Mouse (Mus musculus) liver, postnatal 0 days (tissue): ENCODE results near the gene Zfp446. TPM values are rescaled to one million over a fixed set of nuclear protein-coding genes. Genes with fewer than 3 reads are reported as not detected.

ENCODE experiments used
- ATAC-seq: fragments of 200-750 bp; cut with Nextera tagmentation; 2 replicates; pipeline ENCODE4 v1.8.0; 2017; ENCODE audit warnings: mild to moderate bottlenecking, moderate library complexity
- DNase-seq: peaks from one replicate; pipeline ENCODE4 v3.0.0-alpha.2; 2016
- H3K27ac ChIP-seq: fragments of 300-500 bp; sonication (generic); 2 replicates; pipeline ENCODE4 v1.5.1; 2014; ENCODE audit warnings: antibody characterized with exemption, moderate library complexity, mild to moderate bottlenecking, low read depth
- H3K27me3 ChIP-seq: fragments of 300-500 bp; sonication (generic); 2 replicates; pipeline ENCODE4 v1.6.1; 2014; ENCODE audit warnings: low read length, control low read depth, mixed read lengths; ENCODE audit not compliant: insufficient read depth
- H3K36me3 ChIP-seq: fragments of 300-500 bp; sonication (generic); replicated peaks from 2 replicates; pipeline ENCODE4 v1.6.1; 2014; ENCODE audit warnings: mild to moderate bottlenecking, control low read depth, low read length, moderate library complexity, mixed read lengths; ENCODE audit not compliant: insufficient read depth
- H3K4me1 ChIP-seq: fragments of 300-500 bp; sonication (generic); 2 replicates; pipeline ENCODE4 v1.6.1; 2014; ENCODE audit warnings: antibody characterized with exemption, mild to moderate bottlenecking, control low read depth; ENCODE audit not compliant: insufficient read depth
- H3K4me2 ChIP-seq: fragments of 300-500 bp; sonication (generic); 2 replicates; pipeline ENCODE4 v1.6.1; 2014; ENCODE audit warnings: low read depth, mild to moderate bottlenecking, low read length, moderate library complexity, mixed read lengths
- H3K4me3 ChIP-seq: fragments of 300-500 bp; sonication (generic); 2 replicates; pipeline ENCODE4 v1.5.1; 2014; ENCODE audit warnings: low read depth, low read length
- H3K9ac ChIP-seq: fragments of 300-500 bp; sonication (generic); replicated peaks from 2 replicates; pipeline ENCODE4 v1.6.1; 2014; ENCODE audit warnings: mild to moderate bottlenecking, moderate library complexity
- H3K9me3 ChIP-seq: fragments of 300-500 bp; sonication (generic); 2 replicates; pipeline ENCODE4 v1.6.1; 2016; ENCODE audit warnings: mild to moderate bottlenecking, control low read depth, low read length, mixed read lengths
- CTCF ChIP-seq: sonication (generic); IDR thresholded peaks from 2 replicates; pipeline ENCODE4 v1.5.1; 2016; ENCODE audit warnings: antibody characterized with exemption, low read depth
- EP300 ChIP-seq: IDR thresholded peaks from 2 replicates; pipeline ENCODE4 v1.6.1; 2016; ENCODE audit warnings: antibody characterized with exemption, low read depth, mild to moderate bottlenecking
- WGBS: fragments of 180-500 bp; shearing (Covaris S2); extraction: QIAGEN DNeasy Blood & Tissue Kit; methylation state at CpG from one replicate; pipeline ENCODE4 v1.1.7; 2014; ENCODE audit not compliant: insufficient replicate concordance; 5-methylcytosine and 5-hydroxymethylcytosine counted together
- polyA plus RNA-seq: library from polyadenylated mRNA; unstranded; fragments of >200 nt; fragmentation: Nextera tagmentation; extraction: Ambion mirVana; gene quantifications from 2 replicates; pipeline ENCODE4 v1.2.1, GENCODE M21; 2015

Gene Zfp446
- polyA plus RNA-seq, 1 experiment from 2014 or later, result 1.8 TPM

DNA sequence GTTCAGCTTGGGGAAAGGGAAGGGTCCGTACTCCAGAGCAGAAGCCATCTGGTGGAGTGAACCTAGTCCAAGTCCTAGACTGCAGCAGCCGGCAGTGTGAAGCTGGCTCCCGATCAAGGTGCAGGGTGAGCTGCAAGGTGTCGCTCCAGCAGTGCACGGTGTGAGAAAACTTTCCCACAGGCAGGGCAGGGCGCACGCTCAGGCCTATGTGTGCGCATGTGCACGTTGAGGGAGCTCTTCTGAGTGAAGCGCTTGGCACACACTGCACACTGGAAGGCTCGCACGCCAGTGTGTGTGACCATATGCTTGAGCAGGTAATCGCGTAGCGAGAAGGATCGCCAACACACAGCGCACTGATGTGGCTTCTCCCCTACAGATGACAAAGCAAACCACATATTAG lies 28.4 kb downstream of the Zfp446 start:
- no peak for TF ChIP-seq CTCF
- TF ChIP-seq EP300, result no peak
- no peak overlapping the region for H3K4me3 ChIP-seq
- H3K27me3 ChIP-seq, result no peaks in the 10 kb centered on the region
- H3K9me3 ChIP-seq, result no peaks in the 10 kb centered on the region
- H3K4me2 ChIP-seq, result no peak overlapping the region
- no peak overlapping the region for H3K9ac ChIP-seq
- whole genome bisulfite sequencing, result 88% methylated on average over 17 of the region's 17 CpGs
- no peak for DNase-seq
- peaks cover 11% of the 10 kb centered on the region for H3K4me1 ChIP-seq
- H3K36me3 ChIP-seq, result peaks cover 19% of the 10 kb centered on the region; the same call in 1 of the 2 replicates
- H3K27ac ChIP-seq, result no peak overlapping the region
- no peak for ATAC-seq

DNA sequence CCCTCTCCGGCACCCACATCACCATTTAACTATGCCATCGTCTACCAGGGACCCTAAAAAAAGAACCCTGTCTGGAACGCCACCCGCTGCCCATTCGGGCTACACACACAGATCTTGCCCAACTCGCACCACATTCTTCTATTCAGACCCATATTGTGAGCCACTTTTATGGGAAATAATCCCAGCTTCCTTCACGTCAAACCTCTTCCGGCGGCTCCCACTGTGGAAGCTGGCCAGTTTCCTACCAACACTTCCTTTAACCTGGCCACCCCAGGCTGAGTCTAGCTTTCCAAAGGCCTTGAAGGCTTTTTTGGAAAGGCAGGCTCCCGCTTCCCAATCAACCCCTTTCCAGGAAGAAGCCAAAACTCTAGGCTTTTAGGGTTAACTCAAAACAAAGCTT lies 28.9 kb downstream of the Zfp446 start:
- Histone ChIP-seq H3K27ac (no peak overlapping the region), H3K36me3 (peaks cover 19% of the 10 kb centered on the region; the same call in 1 of the 2 replicates), H3K9ac (no peak overlapping the region), H3K27me3 (no peaks in the 10 kb centered on the region), H3K4me2 (no peak overlapping the region), H3K4me3 (no peak overlapping the region), H3K4me1 (peaks cover 11% of the 10 kb centered on the region), H3K9me3 (no peaks in the 10 kb centered on the region)
- ATAC-seq, result no peak
- DNase-seq, result no peak
- TF ChIP-seq EP300 (no peak), CTCF (no peak)
- 87% methylated on average over 10 of the region's 10 CpGs for WGBS

- Histone ChIP-seq H3K36me3 (peaks cover 19% of the 10 kb centered on the region; the same call in 1 of the 2 replicates), H3K27me3 (no peaks in the 10 kb centered on the region), H3K27ac (no peak overlapping the region), H3K4me3 (no peak overlapping the region), H3K9me3 (no peaks in the 10 kb centered on the region), H3K9ac (no peak overlapping the region), H3K4me1 (peaks cover 11% of the 10 kb centered on the region), H3K4me2 (no peak overlapping the region)
- 85% methylated on average over 57 of the region's 57 CpGs for WGBS
- no peak for TF ChIP-seq EP300
- TF ChIP-seq CTCF, result no peak
- no peak for DNase-seq
- no peak for ATAC-seq
Observed at GRCm38 (mm10) chr7:13007341-13008092, 29.9 kb downstream of the Zfp446 start.

DNA sequence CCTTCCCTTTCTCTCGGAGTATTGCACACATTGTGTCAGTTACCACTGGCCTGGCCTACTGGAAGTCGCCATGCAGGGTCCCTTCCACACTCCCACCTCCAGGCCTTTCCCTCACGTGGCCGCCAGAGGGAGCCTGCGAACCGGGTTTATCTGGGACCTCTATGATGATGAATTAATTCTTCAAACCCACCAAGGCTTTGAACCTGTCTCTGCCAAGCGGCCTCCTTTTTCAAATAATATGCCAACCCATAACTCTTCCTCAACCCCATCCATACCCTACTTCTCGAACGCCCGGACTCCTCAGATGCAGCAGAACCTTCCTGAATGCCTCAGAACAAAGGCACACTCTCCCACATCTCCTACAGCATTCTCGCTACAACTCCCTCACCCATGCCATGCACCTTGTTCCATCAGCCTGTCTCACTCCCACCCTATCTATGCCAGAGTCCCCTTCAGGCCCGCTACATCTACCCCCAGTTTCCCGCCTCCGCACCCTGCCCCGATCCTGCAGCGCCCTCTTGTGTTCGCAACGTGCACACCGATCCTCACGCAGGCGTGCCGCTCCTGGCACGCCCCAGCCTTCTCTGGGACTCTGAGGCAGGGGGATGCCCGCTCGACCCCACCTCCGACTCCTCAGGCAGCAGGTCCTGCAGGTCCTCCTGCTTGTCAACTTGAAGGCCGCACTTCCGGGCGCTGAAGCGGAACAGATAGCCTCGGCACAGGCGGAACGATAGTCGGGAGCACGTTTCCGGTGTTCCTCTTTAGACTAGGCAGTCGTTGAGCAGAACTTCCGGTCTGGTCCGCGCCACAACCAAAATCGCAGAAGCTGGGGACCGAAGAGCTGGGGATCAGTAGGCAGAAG lies 31.7 kb downstream of the Zfp446 start:
- peaks cover 19% of the 10 kb centered on the region; the same call in 1 of the 2 replicates for H3K36me3 ChIP-seq
- ATAC-seq, result peak; percentile 88
- peak; percentile 92 for DNase-seq
- TF ChIP-seq CTCF (peak; percentile 97), EP300 (0 out of 2 replicates have a peak, but pooled peaks have one; percentile 23)
- WGBS, result under 1% methylated on average over 42 of the region's 42 CpGs
- no peaks in the 10 kb centered on the region for H3K27me3 ChIP-seq
- peak overlapping the region; percentile 95 for H3K4me2 ChIP-seq
- no peaks in the 10 kb centered on the region for H3K9me3 ChIP-seq
- peak overlapping the region; percentile 93 for H3K27ac ChIP-seq
- peaks cover 16% of the 10 kb centered on the region for H3K4me1 ChIP-seq
- H3K9ac ChIP-seq, result peak overlapping the region; percentile 72
- H3K4me3 ChIP-seq, result peak overlapping the region; percentile 64

- TF ChIP-seq EP300 (no peak), CTCF (no peak)
- WGBS, result 14% methylated on average over 26 of the region's 26 CpGs
- peak within 1 kb of the TSS; percentile 93 for H3K27ac ChIP-seq
- H3K36me3 ChIP-seq, result peaks cover 19% of the 10 kb centered on the region; the same call in 1 of the 2 replicates
- H3K9ac ChIP-seq, result peak within 1 kb of the TSS; percentile 72
- no peaks in the 10 kb centered on the region for H3K27me3 ChIP-seq
- DNase-seq, result no peak
- H3K4me3 ChIP-seq, result peak within 1 kb of the TSS; percentile 64
- ATAC-seq, result no peak
- H3K9me3 ChIP-seq, result no peaks in the 10 kb centered on the region
- peaks cover 16% of the 10 kb centered on the region for H3K4me1 ChIP-seq
- H3K4me2 ChIP-seq, result peak within 1 kb of the TSS; percentile 95
Observed at GRCm38 (mm10) chr7:13010005-13010908, 32.6 kb downstream of the Zfp446 start, which contains the start of gene Zbtb45. TSS of gene Zbtb45 (minus strand) at chr7:13010034.
